Mouse (Mus musculus): ENCODE data around the gene Abo.

GRCm38 (mm10) chr2:26832478-26832877, 32.3 kb downstream of the Abo start:
- TF ChIP-seq POLR2A (IDR thresholded peaks at IDR 0.05; ENCODE audit: insufficient read length, low read depth) (no peak), MYOD1 (IDR thresholded peaks at IDR 0.05; ENCODE audit: control insufficient read depth in 1 of 3, insufficient read length in 2 of 3, low read depth in 2 of 3) (no peak), MAX (IDR thresholded peaks at IDR 0.05; ENCODE audit: low read depth) (no peak)
